Mouse (Mus musculus) forebrain, embryonic 12.5 days (tissue): ENCODE data around the gene Tspan17. TPM values are rescaled to one million over a fixed set of nuclear protein-coding genes. Genes with fewer than 3 reads are reported as not detected.
"Not testable (repeated sequence)": the region's sequence is repeated elsewhere in the genome, so short reads cannot be mapped to it uniquely, and the experiment has no call there.

Experiments
- ATAC-seq: fragments of 200-750 bp; cut with Nextera tagmentation; 2 replicates; pipeline ENCODE4 v1.8.0; 2017; ENCODE audit warnings: moderate TSS enrichment; ENCODE audit not compliant: low FRiP score
- H3K27ac ChIP-seq: fragments of 300-500 bp; sonication (generic); 2 replicates; pipeline ENCODE4 v1.5.1; 2016; ENCODE audit warnings: mild to moderate bottlenecking
- H3K27me3 ChIP-seq: fragments of 300-500 bp; sonication (generic); 2 replicates; pipeline ENCODE4 v1.6.1; 2016; ENCODE audit warnings: mild to moderate bottlenecking
- H3K36me3 ChIP-seq: fragments of 300-500 bp; sonication (generic); replicated peaks from 2 replicates; pipeline ENCODE4 v1.6.1; 2016; ENCODE audit warnings: mild to moderate bottlenecking
- H3K4me1 ChIP-seq: fragments of 300-500 bp; sonication (generic); 2 replicates; pipeline ENCODE4 v1.6.1; 2016
- H3K4me2 ChIP-seq: fragments of 300-500 bp; sonication (generic); 2 replicates; pipeline ENCODE4 v1.6.1; 2016; ENCODE audit warnings: mild to moderate bottlenecking, moderate library complexity
- H3K4me3 ChIP-seq: fragments of 300-500 bp; sonication (generic); replicated peaks from 2 replicates; pipeline ENCODE4 v1.5.1; 2016; ENCODE audit warnings: mild to moderate bottlenecking
- H3K9ac ChIP-seq: fragments of 300-500 bp; sonication (generic); 2 replicates; pipeline ENCODE4 v1.6.1; 2016; ENCODE audit warnings: mild to moderate bottlenecking
- H3K9me3 ChIP-seq: fragments of 300-500 bp; sonication (generic); 2 replicates; pipeline ENCODE4 v1.6.1; 2016
- WGBS: fragments of 180-500 bp; shearing (Covaris S2); methylation state at CpG from one replicate; pipeline ENCODE4 v1.1.7; 2016; 5-methylcytosine and 5-hydroxymethylcytosine counted together
- polyA plus RNA-seq: library from polyadenylated mRNA; unstranded; fragments of >200 nt; fragmentation: Nextera tagmentation; extraction: Ambion mirVana; gene quantifications from 2 replicates; pipeline ENCODE4 v1.2.1, GENCODE M21; 2016

Tspan17 gene
- polyA plus RNA-seq, 1 experiment from 2014 or later, result 12.8 TPM

- Histone ChIP-seq H3K36me3 (no peaks in the 10 kb centered on the region), H3K9me3 (no peaks in the 10 kb centered on the region), H3K27me3 (peaks cover 57% of the 10 kb centered on the region), H3K9ac (no peak overlapping the region), H3K4me3 (no peak overlapping the region), H3K4me2 (no peak overlapping the region; the same call in 1 of the 2 replicates), H3K4me1 (peaks cover 21% of the 10 kb centered on the region), H3K27ac (no peak overlapping the region)
- no peak for ATAC-seq
- 82% methylated on average over 4 of the region's 4 CpGs for WGBS
Measured at GRCm38 (mm10) chr13:54767012-54767411, 22.2 kb upstream of the Tspan17 start.

- ATAC-seq, result no peak
- no peaks in the 10 kb centered on the region for H3K36me3 ChIP-seq
- WGBS, result 84% methylated on average over 3 of the region's 3 CpGs
- no peak overlapping the region for H3K4me2 ChIP-seq
- no peaks in the 10 kb centered on the region for H3K9me3 ChIP-seq
- no peaks in the 10 kb centered on the region; the same call in 1 of the 2 replicates for H3K4me1 ChIP-seq
- H3K9ac ChIP-seq, result no peak overlapping the region
- H3K27ac ChIP-seq, result no peak overlapping the region
- no peak overlapping the region for H3K4me3 ChIP-seq
- no peaks in the 10 kb centered on the region for H3K27me3 ChIP-seq
Measured at GRCm38 (mm10) chr13:54780592-54780991, 8.6 kb upstream of the Tspan17 start.

GRCm38 (mm10) chr13:54781086-54781485, 8.1 kb upstream of the Tspan17 start:
- 84% methylated on average over 3 of the region's 3 CpGs for WGBS
- no peaks in the 10 kb centered on the region; the same call in 1 of the 2 replicates for H3K4me1 ChIP-seq
- H3K27ac ChIP-seq, result no peak overlapping the region
- H3K4me2 ChIP-seq, result no peak overlapping the region
- H3K36me3 ChIP-seq, result no peaks in the 10 kb centered on the region
- no peaks in the 10 kb centered on the region for H3K27me3 ChIP-seq
- no peaks in the 10 kb centered on the region for H3K9me3 ChIP-seq
- no peak overlapping the region for H3K4me3 ChIP-seq
- no peak for ATAC-seq
- H3K9ac ChIP-seq, result no peak overlapping the region

GRCm38 (mm10) chr13:54783235-54783634, 5.9 kb upstream of the Tspan17 start:
- Histone ChIP-seq H3K9ac (no peak overlapping the region), H3K27me3 (no peaks in the 10 kb centered on the region; the same call in 1 of the 2 replicates), H3K4me3 (no peak overlapping the region), H3K9me3 (no peaks in the 10 kb centered on the region), H3K27ac (no peak overlapping the region), H3K4me1 (no peaks in the 10 kb centered on the region; the same call in 1 of the 2 replicates), H3K36me3 (no peaks in the 10 kb centered on the region), H3K4me2 (no peak overlapping the region)
- WGBS, result 28% methylated on average over 2 of the region's 2 CpGs
- ATAC-seq, result no peak

- Histone ChIP-seq H3K27me3 (no peaks in the 10 kb centered on the region; the same call in 1 of the 2 replicates), H3K27ac (no peak within 1 kb of the TSS), H3K9me3 (no peaks in the 10 kb centered on the region), H3K4me1 (no peaks in the 10 kb centered on the region; the same call in 1 of the 2 replicates), H3K4me2 (no peak within 1 kb of the TSS), H3K4me3 (no peak within 1 kb of the TSS), H3K9ac (no peak within 1 kb of the TSS), H3K36me3 (no peaks in the 10 kb centered on the region)
- 86% methylated on average over 4 of the region's 4 CpGs for WGBS
- ATAC-seq, result no peak
Measured at GRCm38 (mm10) chr13:54783698-54784097, 5.5 kb upstream of the Tspan17 start, which contains the start of gene Eif4e1b. Gene Eif4e1b, plus strand, starts transcription at chr13:54783998.

GRCm38 (mm10) chr13:54787591-54787990, 1.6 kb upstream of the Tspan17 start:
- not testable (repeated sequence) for H3K9me3 ChIP-seq, H3K36me3 ChIP-seq, H3K4me3 ChIP-seq, H3K9ac ChIP-seq, H3K27ac ChIP-seq, H3K4me2 ChIP-seq, ATAC-seq
- WGBS, result 72% methylated on average over 2 of the region's 2 CpGs
- Histone ChIP-seq H3K4me1 (peaks cover 19% of the 10 kb centered on the region), H3K27me3 (peaks cover 28% of the 10 kb centered on the region)

- Histone ChIP-seq H3K36me3 (no peaks in the 10 kb centered on the region), H3K4me3 (peak overlapping the region; percentile 58), H3K27me3 (peaks cover 47% of the 10 kb centered on the region), H3K27ac (peak overlapping the region; percentile 42; the same call in 1 of the 2 replicates), H3K4me1 (peaks cover 22% of the 10 kb centered on the region), H3K4me2 (peak overlapping the region; percentile 96), H3K9me3 (no peaks in the 10 kb centered on the region), H3K9ac (peak overlapping the region; percentile 61)
- ATAC-seq, result peak; percentile 53
- 2% methylated on average over 38 of the region's 38 CpGs for WGBS
Measured at GRCm38 (mm10) chr13:54789561-54790397, 602 bp downstream of the Tspan17 start.

GRCm38 (mm10) chr13:54792259-54793230, 3.4 kb downstream of the Tspan17 start:
- no peaks in the 10 kb centered on the region for H3K36me3 ChIP-seq
- peaks cover 22% of the 10 kb centered on the region for H3K4me1 ChIP-seq
- ATAC-seq, result no peak
- H3K9ac ChIP-seq, result no peak overlapping the region
- no peak overlapping the region for H3K4me3 ChIP-seq
- WGBS, result 16% methylated on average over 21 of the region's 21 CpGs
- no peak overlapping the region for H3K4me2 ChIP-seq
- no peak overlapping the region for H3K27ac ChIP-seq
- no peaks in the 10 kb centered on the region for H3K9me3 ChIP-seq
- H3K27me3 ChIP-seq, result peaks cover 60% of the 10 kb centered on the region

GRCm38 (mm10) chr13:54794002-54794577, 4.9 kb downstream of the Tspan17 start:
- no peak for ATAC-seq
- Histone ChIP-seq H3K4me1 (peaks cover 19% of the 10 kb centered on the region), H3K9me3 (no peaks in the 10 kb centered on the region), H3K27ac (no peak overlapping the region), H3K36me3 (no peaks in the 10 kb centered on the region), H3K27me3 (peaks cover 72% of the 10 kb centered on the region), H3K4me3 (no peak overlapping the region), H3K9ac (no peak overlapping the region), H3K4me2 (no peak overlapping the region)
- 80% methylated on average over 16 of the region's 16 CpGs for WGBS

GRCm38 (mm10) chr13:54794843-54795242, 5.7 kb downstream of the Tspan17 start:
- no peak for ATAC-seq
- no peaks in the 10 kb centered on the region for H3K36me3 ChIP-seq
- H3K9me3 ChIP-seq, result no peaks in the 10 kb centered on the region
- H3K27me3 ChIP-seq, result peaks cover 69% of the 10 kb centered on the region
- no peak overlapping the region for H3K4me2 ChIP-seq
- H3K4me3 ChIP-seq, result no peak overlapping the region
- WGBS, result 52% methylated on average over 5 of the region's 5 CpGs
- H3K4me1 ChIP-seq, result peaks cover 14% of the 10 kb centered on the region
- H3K27ac ChIP-seq, result no peak overlapping the region
- H3K9ac ChIP-seq, result no peak overlapping the region

- Histone ChIP-seq H3K27ac (no peak overlapping the region), H3K4me1 (peaks cover 4% of the 10 kb centered on the region; the same call in 1 of the 2 replicates), H3K9me3 (no peaks in the 10 kb centered on the region), H3K27me3 (peaks cover 46% of the 10 kb centered on the region), H3K4me3 (no peak overlapping the region), H3K9ac (no peak overlapping the region), H3K36me3 (no peaks in the 10 kb centered on the region), H3K4me2 (no peak overlapping the region)
- no peak for ATAC-seq
- 43% methylated on average over 4 of the region's 4 CpGs for WGBS
Measured at GRCm38 (mm10) chr13:54797356-54797755, 8.2 kb downstream of the Tspan17 start.
